Mouse (Mus musculus): ENCODE results near the gene Chrnb1. TPM values are rescaled to one million over a fixed set of nuclear protein-coding genes. Genes with fewer than 3 reads are reported as not detected.

Gene Chrnb1
- under 1 TPM; 0.63 to 0.89 TPM for polyA plus RNA-seq (2012; fragmentation: generic; extraction: Trizol)

GRCm38 (mm10) chr11:69795168-69795982 is at the start of gene Chrnb1:
Chrnb1 (minus strand) TSS chr11:69795943.

GRCm38 (mm10) chr11:69837952-69838713 is 42.4 kb upstream of the Chrnb1 start, which contains the start of gene Tmem256:
Tmem256 (plus strand) TSS chr11:69838514.

DNA sequence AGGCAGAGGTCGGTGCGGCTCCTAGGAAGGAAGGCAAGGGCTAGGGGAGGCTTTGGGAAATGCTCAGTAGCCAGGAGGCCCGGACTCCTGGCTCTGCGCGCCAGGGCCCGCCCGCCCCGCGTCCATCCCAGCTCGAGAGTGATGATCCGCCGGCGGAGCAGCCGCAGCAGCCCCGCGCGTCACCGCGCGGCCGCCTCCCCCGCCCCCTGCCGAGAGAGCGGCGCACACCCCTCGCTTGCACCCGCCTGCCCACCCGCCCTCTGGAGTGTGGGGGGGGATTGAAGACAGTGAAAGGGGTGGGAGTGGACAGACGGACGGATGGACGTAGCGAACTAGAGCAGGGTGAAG is 41.8 kb upstream of the Chrnb1 start, which contains the start of gene Nlgn2:
Gene Nlgn2 (minus strand): TSS at position 181 of the 348 bp plus-strand sequence.

DNA sequence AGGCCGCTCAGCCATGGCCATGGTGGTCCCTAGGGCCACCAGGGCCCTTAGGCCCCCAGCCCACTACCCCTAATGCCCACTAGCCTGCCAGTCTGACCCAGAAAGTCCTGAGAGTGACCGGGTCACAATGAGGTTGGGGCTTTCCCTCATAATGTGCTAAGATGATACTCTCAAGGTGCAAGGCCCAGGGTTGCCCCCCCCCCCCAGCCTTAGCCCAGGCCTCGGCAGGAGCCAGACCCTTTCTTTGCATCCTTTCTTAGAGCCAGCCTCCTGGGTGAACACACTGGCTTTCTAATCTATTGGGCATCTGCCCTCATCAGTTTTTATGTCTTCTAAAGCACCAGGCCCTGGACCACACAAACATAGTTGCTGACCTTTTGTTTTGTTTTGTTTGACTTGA is 26.3 kb upstream of the Chrnb1 start, which contains the start of gene Spem1:
Gene Spem1 (minus strand): TSS at position 101 of the 400 bp plus-strand sequence.

DNA sequence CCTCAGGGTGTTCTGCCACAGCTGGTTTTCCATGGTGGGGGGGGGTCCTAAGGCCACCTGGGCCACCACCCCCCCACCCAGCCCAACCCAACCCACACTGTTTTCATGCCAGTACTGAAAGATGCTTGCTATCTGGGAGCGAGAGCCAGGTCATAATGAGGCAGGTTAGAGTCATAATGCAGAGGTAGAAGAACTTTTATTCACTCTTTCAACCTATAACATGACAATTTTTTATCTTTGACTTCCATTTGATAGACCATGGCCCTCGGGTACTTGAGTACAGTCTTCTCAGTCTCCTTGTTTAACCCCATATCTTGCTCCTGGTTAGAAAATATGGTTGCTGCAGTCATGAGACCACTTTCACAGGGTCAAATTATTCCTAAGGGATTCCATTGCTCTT is 22.6 kb upstream of the Chrnb1 start, which contains the start of gene Spem2:
Gene Spem2 (minus strand): TSS at position 101 of the 400 bp plus-strand sequence.

DNA sequence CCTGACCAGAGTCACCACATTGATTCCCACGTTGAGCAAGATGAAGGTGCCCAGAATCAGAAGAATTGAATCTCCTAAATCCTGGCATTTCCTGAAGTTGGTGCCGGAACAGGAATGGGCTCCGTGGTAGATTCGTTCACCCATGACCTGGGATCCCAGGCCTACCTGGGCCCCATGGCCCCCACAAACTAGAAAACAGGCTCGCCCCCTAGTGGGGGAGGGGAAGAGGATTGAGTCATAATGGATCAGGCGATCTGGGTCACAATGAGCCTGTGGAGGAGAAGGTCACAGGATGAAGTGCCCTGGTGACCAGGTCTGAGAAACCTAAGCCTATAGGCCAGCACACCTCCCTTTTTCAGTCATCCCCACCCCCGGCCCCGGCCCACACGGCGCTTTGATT is 19.4 kb upstream of the Chrnb1 start, which contains the start of gene Gm39566:
Gene Gm39566 (minus strand): TSS at position 144 of the 400 bp plus-strand sequence.

GRCm38 (mm10) chr11:69804972-69805909 is 9.5 kb upstream of the Chrnb1 start, which contains the start of gene Tmem102:
Tmem102 (minus strand) TSS chr11:69805624.

DNA sequence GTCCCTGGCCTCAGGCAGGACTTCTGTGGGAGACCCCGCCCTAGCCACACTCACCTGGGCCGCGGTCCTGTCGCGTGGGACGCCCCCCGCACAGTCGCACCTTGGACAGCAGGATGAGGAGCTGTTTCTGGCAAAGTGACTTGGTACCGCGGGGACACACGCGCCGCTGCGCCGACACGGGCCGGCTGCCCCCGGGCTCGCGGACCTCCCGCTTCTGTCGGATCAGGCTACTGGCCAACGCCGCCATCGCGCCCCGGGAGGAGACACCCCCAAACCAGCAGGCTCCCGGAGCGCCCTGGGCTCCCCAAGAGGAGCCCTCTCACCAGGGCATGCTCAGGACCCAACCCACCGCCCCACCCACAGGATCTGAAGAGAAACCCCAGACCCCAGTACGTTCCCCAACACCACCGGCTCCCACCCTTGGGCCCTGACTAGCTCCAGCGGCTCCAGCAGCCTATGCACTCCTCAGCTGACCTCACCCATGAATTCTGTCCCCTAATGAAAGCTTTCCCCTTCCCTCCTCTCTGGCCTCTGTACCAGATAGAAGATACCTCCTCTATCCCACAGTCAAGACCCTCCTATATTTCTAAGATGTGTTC is 5.7 kb upstream of the Chrnb1 start, which contains the start of gene Fgf11:
Gene Fgf11 (minus strand): TSS at position 479 of the 599 bp plus-strand sequence.

GRCm38 (mm10) chr11:69765221-69766125 is 30.3 kb downstream of the Chrnb1 start, which contains the start of gene Zbtb4:
Zbtb4 (plus strand) TSS chr11:69765912.

GRCm38 (mm10) chr11:69761868-69762267 is 33.9 kb downstream of the Chrnb1 start, which contains the start of gene Slc35g3:
Slc35g3 (minus strand) TSS chr11:69761968.

DNA sequence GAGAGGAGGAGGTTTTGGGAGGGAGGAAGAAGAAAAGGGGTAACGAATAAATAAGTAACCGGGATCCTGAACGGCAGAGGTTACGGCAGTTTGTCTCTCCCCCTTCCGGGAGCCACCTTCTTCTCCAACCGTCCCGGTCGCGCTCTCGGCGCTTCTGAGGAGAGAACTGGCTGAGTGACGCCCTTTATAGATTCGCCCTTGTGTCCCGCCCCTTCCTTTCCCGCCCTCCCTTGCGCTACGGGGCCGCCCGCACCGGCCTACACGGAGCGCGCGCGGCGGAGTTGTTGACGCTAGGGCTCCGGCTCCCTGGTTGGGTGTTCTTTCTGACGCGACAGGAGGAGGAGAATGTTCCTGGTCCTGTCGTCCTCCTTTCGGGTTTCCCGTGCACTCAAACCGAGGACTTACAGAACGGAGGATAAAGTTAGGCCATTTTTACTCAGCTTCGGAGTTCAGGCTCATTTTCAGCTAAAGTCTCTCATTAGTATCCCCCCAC is 37.2 kb downstream of the Chrnb1 start, which contains the start of gene Polr2a:
Gene Polr2a (minus strand): TSS at position 160 of the 493 bp plus-strand sequence.

Other genes with a start within 250 kb of the Chrnb1 start
- gene Dnah2, start 246.8 kb downstream of the Chrnb1 start, polyA plus RNA-seq (2012; fragmentation: generic; extraction: Trizol), result 1 to 10 TPM in 1 of 2 experiments, under 1 TPM in 1; 0.02 to 1.6 TPM
- 1 to 10 TPM in 1 of 2 experiments, under 1 TPM in 1; 0.14 to 1.5 TPM for gene Efnb3, start 235.7 kb downstream of the Chrnb1 start, polyA plus RNA-seq (2012; fragmentation: generic; extraction: Trizol)
- 10 to 100 TPM; 14.8 to 24.4 TPM for gene Wrap53, start 215.7 kb downstream of the Chrnb1 start, polyA plus RNA-seq (2012; fragmentation: generic; extraction: Trizol)
- gene Trp53, start 215.6 kb downstream of the Chrnb1 start, polyA plus RNA-seq (2012; fragmentation: generic; extraction: Trizol), result 100 to 1,000 TPM; 156 to 242 TPM
- 1 to 10 TPM in 1 of 2 experiments, under 1 TPM in 1; 0.05 to 1.3 TPM for gene Atp1b2, start 190.0 kb downstream of the Chrnb1 start, polyA plus RNA-seq (2012; fragmentation: generic; extraction: Trizol)
- not detected for gene Shbg, start 178.0 kb downstream of the Chrnb1 start, polyA plus RNA-seq (2012; fragmentation: generic; extraction: Trizol)
- gene Sat2, start 173.9 kb downstream of the Chrnb1 start, polyA plus RNA-seq (2012; fragmentation: generic; extraction: Trizol), result 10 to 100 TPM in 1 of 2 experiments, 1 to 10 TPM in 1; 4.4 to 16.8 TPM
- 10 to 100 TPM; 29.4 to 66.7 TPM for gene Fxr2, start 163.0 kb downstream of the Chrnb1 start, polyA plus RNA-seq (2012; fragmentation: generic; extraction: Trizol)
- gene Sox15, start 140.6 kb downstream of the Chrnb1 start, polyA plus RNA-seq (2012; fragmentation: generic; extraction: Trizol), result under 1 TPM; 0.05 to 0.25 TPM
- gene Mpdu1, start 133.3 kb downstream of the Chrnb1 start, polyA plus RNA-seq (2012; fragmentation: generic; extraction: Trizol), result 100 to 1,000 TPM in 1 of 2 experiments, 10 to 100 TPM in 1; 98.1 to 128 TPM
- gene Cd68, start 129.8 kb downstream of the Chrnb1 start, polyA plus RNA-seq (2012; fragmentation: generic; extraction: Trizol), result 1 to 10 TPM; 1.8 to 3.0 TPM
- gene Eif4a1, start 123.5 kb downstream of the Chrnb1 start, polyA plus RNA-seq (2012; fragmentation: generic; extraction: Trizol), result 100 to 1,000 TPM; 336 to 467 TPM
- gene Senp3, start 113.9 kb downstream of the Chrnb1 start, polyA plus RNA-seq (2012; fragmentation: generic; extraction: Trizol), result 10 to 100 TPM; 51.2 to 71.3 TPM
- 1 to 10 TPM; 1.1 to 6.9 TPM for gene Tnfsf13, start 110.2 kb downstream of the Chrnb1 start, polyA plus RNA-seq (2012; fragmentation: generic; extraction: Trizol)
- gene Tnfsf12, start 100.1 kb downstream of the Chrnb1 start, polyA plus RNA-seq (2012; fragmentation: generic; extraction: Trizol), result 100 to 1,000 TPM in 1 of 2 experiments, 10 to 100 TPM in 1; 34.3 to 119 TPM
- gene Tnfsfm13, start 99.8 kb downstream of the Chrnb1 start, polyA plus RNA-seq (2012; fragmentation: generic; extraction: Trizol), result 10 to 100 TPM in 1 of 2 experiments, 1 to 10 TPM in 1; 6.4 to 30.3 TPM
- 100 to 1,000 TPM in 1 of 2 experiments, 10 to 100 TPM in 1; 42.8 to 126 TPM for gene Polr2a, start 37.3 kb downstream of the Chrnb1 start, polyA plus RNA-seq (2012; fragmentation: generic; extraction: Trizol)
- gene Slc35g3, start 34.0 kb downstream of the Chrnb1 start, polyA plus RNA-seq (2012; fragmentation: generic; extraction: Trizol), result under 1 TPM in 1 of 2 experiments, not detected in 1; 0.26 TPM
- gene Zbtb4, start 30.0 kb downstream of the Chrnb1 start, polyA plus RNA-seq (2012; fragmentation: generic; extraction: Trizol), result 10 to 100 TPM in 1 of 2 experiments, 1 to 10 TPM in 1; 1.2 to 14.4 TPM
- under 1 TPM; 0.01 to 0.31 TPM for gene Fgf11, start 5.9 kb upstream of the Chrnb1 start, polyA plus RNA-seq (2012; fragmentation: generic; extraction: Trizol)
- gene Tmem102, start 9.7 kb upstream of the Chrnb1 start, polyA plus RNA-seq (2012; fragmentation: generic; extraction: Trizol), result under 1 TPM; 0.01 to 0.05 TPM
- not detected for gene Gm39566, start 19.4 kb upstream of the Chrnb1 start, polyA plus RNA-seq (2012; fragmentation: generic; extraction: Trizol)
- gene Spem2, start 22.5 kb upstream of the Chrnb1 start, polyA plus RNA-seq (2012; fragmentation: generic; extraction: Trizol), result not detected
- under 1 TPM; 0.02 to 0.07 TPM for gene Spem1, start 26.2 kb upstream of the Chrnb1 start, polyA plus RNA-seq (2012; fragmentation: generic; extraction: Trizol)
- 10 to 100 TPM in 1 of 2 experiments, 1 to 10 TPM in 1; 4.3 to 49.8 TPM for gene Nlgn2, start 41.8 kb upstream of the Chrnb1 start, polyA plus RNA-seq (2012; fragmentation: generic; extraction: Trizol)
- gene Tmem256, start 42.6 kb upstream of the Chrnb1 start, polyA plus RNA-seq (2012; fragmentation: generic; extraction: Trizol), result 100 to 1,000 TPM; 452 to 473 TPM
- 100 to 1,000 TPM in 1 of 2 experiments, 10 to 100 TPM in 1; 45.7 to 171 TPM for gene Plscr3, start 50.4 kb upstream of the Chrnb1 start, polyA plus RNA-seq (2012; fragmentation: generic; extraction: Trizol)
- not detected for gene Tnk1, start 62.8 kb upstream of the Chrnb1 start, polyA plus RNA-seq (2012; fragmentation: generic; extraction: Trizol)
- not detected for gene Tmem95, start 82.1 kb upstream of the Chrnb1 start, polyA plus RNA-seq (2012; fragmentation: generic; extraction: Trizol)
- 10 to 100 TPM in 1 of 2 experiments, 1 to 10 TPM in 1; 5.0 to 12.3 TPM for gene Kctd11, start 85.5 kb upstream of the Chrnb1 start, polyA plus RNA-seq (2012; fragmentation: generic; extraction: Trizol)
- gene Acap1, start 99.6 kb upstream of the Chrnb1 start, polyA plus RNA-seq (2012; fragmentation: generic; extraction: Trizol), result under 1 TPM; 0.04 to 0.07 TPM
- 1 to 10 TPM; 1.6 to 9.9 TPM for gene 2810408A11Rik, start 105.0 kb upstream of the Chrnb1 start, polyA plus RNA-seq (2012; fragmentation: generic; extraction: Trizol)
- 10 to 100 TPM; 13.1 to 24.7 TPM for gene Neurl4, start 105.1 kb upstream of the Chrnb1 start, polyA plus RNA-seq (2012; fragmentation: generic; extraction: Trizol)
- gene Gps2, start 117.9 kb upstream of the Chrnb1 start, polyA plus RNA-seq (2012; fragmentation: generic; extraction: Trizol), result 10 to 100 TPM; 66.9 to 94.9 TPM
- 1,000 to 10,000 TPM in 1 of 2 experiments, 100 to 1,000 TPM in 1; 812 to 3,163 TPM for gene Eif5a, start 126.0 kb upstream of the Chrnb1 start, polyA plus RNA-seq (2012; fragmentation: generic; extraction: Trizol)
- under 1 TPM in 1 of 2 experiments, not detected in 1; 0.13 TPM for gene Ybx2, start 139.9 kb upstream of the Chrnb1 start, polyA plus RNA-seq (2012; fragmentation: generic; extraction: Trizol)
- gene Slc2a4, start 152.2 kb upstream of the Chrnb1 start, polyA plus RNA-seq (2012; fragmentation: generic; extraction: Trizol), result under 1 TPM; 0.02 to 0.39 TPM
- under 1 TPM in 1 of 2 experiments, not detected in 1; 0.15 TPM for gene Cldn7, start 168.8 kb upstream of the Chrnb1 start, polyA plus RNA-seq (2012; fragmentation: generic; extraction: Trizol)
- 100 to 1,000 TPM; 189 to 229 TPM for gene Ctdnep1, start 185.2 kb upstream of the Chrnb1 start, polyA plus RNA-seq (2012; fragmentation: generic; extraction: Trizol)
- gene Elp5, start 186.6 kb upstream of the Chrnb1 start, polyA plus RNA-seq (2012; fragmentation: generic; extraction: Trizol), result 100 to 1,000 TPM in 1 of 2 experiments, 10 to 100 TPM in 1; 93.9 to 141 TPM
- gene Gabarap, start 195.2 kb upstream of the Chrnb1 start, polyA plus RNA-seq (2012; fragmentation: generic; extraction: Trizol), result 100 to 1,000 TPM; 710 to 827 TPM
- 10 to 100 TPM; 66.5 to 68.8 TPM for gene Phf23, start 199.8 kb upstream of the Chrnb1 start, polyA plus RNA-seq (2012; fragmentation: generic; extraction: Trizol)
- gene Dvl2, start 204.7 kb upstream of the Chrnb1 start, polyA plus RNA-seq (2012; fragmentation: generic; extraction: Trizol), result 10 to 100 TPM; 22.0 to 49.6 TPM
- gene Acadvl, start 219.5 kb upstream of the Chrnb1 start, polyA plus RNA-seq (2012; fragmentation: generic; extraction: Trizol), result 100 to 1,000 TPM; 121 to 196 TPM
- gene Dlg4, start 221.0 kb upstream of the Chrnb1 start, polyA plus RNA-seq (2012; fragmentation: generic; extraction: Trizol), result 10 to 100 TPM; 12.9 to 43.6 TPM

Data from C3H10T1/2 (cell line).